Mouse (Mus musculus): Measurements from ENCODE around the gene Ccl21a.
"Not testable (repeated sequence)": the region's sequence is repeated elsewhere in the genome, so short reads cannot be mapped to it uniquely, and the experiment has no call there.

The Ccl21a gene

GRCm38 (mm10) chr4:42773893-42774292, at the start of gene Ccl21a:
TSS of gene Ccl21a (minus strand) at chr4:42773993.
- not testable (repeated sequence) for DNase-seq (ENCODE audit: extremely low spot score, low read depth, low spot score)

- not testable (repeated sequence) for DNase-seq (ENCODE audit: extremely low spot score, low read depth, low spot score)
These were observed 17.3 kb downstream of the Ccl21a start, which contains the start of gene Ccl19 for GRCm38 (mm10) chr4:42756477-42756876. TSS of gene Ccl19 (minus strand) at chr4:42756577.

- DNase-seq (ENCODE audit: extremely low spot score, low read depth, low spot score) = not testable (repeated sequence)
These were observed 38.5 kb downstream of the Ccl21a start, which contains the start of gene 4930578G10Rik for GRCm38 (mm10) chr4:42735245-42735644. TSS of gene 4930578G10Rik (plus strand) at chr4:42735545.
